Mouse (Mus musculus) gastrocnemius, adult 2 months (tissue): ENCODE data around the gene Btn1a1. TPM values are rescaled to one million over a fixed set of nuclear protein-coding genes. Genes with fewer than 3 reads are reported as not detected.

ENCODE experiments used
- DNase-seq: peaks from one replicate; pipeline ENCODE4 v3.0.0; 2022
- H3K27ac ChIP-seq: fragments of 200-600 bp; 2 replicates; pipeline ENCODE4 v1.8.1; 2022; ENCODE audit warnings: mild to moderate bottlenecking
- H3K4me3 ChIP-seq: fragments of 200-600 bp; 2 replicates; pipeline ENCODE4 v1.8.1; 2022; ENCODE audit warnings: mild to moderate bottlenecking, moderate library complexity
- CTCF ChIP-seq: fragments of 200-600 bp; IDR thresholded peaks from 2 replicates; pipeline ENCODE4 v1.8.1; 2022; ENCODE audit warnings: antibody characterized with exemption, mild to moderate bottlenecking, moderate library complexity
- intact Hi-C: fragments of 180-260 bp; cut with DNase I; formaldehyde crosslinking; loops from one replicate; pipeline ENCODE4 v1.15.1; 2025
- total RNA-seq, 2 experiments: library from RNA; stranded (reverse); gene quantifications; 2 replicates each; pipeline ENCODE4 v1.2.3; 2021

Gene Btn1a1
- total RNA-seq, 2 experiments from 2014 or later, result not detected

DNA sequence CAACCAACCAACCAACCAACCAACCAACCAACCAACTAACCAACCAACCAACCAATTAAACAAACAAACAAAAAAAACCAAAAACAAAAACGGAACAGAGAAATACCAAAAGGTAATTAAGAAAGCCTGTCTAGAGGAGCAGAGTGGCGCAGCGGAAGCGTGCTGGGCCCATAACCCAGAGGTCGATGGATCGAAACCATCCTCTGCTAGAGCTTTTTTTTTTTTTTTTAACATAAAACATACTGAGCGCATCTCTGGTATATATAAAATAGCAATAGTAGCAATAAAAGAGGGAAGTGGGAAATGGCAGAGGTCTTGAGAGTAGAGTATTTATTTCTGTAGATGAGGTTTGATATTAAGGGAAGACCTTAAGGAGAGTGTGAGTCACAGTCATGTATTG lies 34.2 kb upstream of the Btn1a1 start:
- Histone ChIP-seq H3K4me3 (no peak overlapping the region), H3K27ac (no peak overlapping the region)
- no peak for DNase-seq
- intact Hi-C loops, result no loop called here
- TF ChIP-seq CTCF, result no peak

DNA sequence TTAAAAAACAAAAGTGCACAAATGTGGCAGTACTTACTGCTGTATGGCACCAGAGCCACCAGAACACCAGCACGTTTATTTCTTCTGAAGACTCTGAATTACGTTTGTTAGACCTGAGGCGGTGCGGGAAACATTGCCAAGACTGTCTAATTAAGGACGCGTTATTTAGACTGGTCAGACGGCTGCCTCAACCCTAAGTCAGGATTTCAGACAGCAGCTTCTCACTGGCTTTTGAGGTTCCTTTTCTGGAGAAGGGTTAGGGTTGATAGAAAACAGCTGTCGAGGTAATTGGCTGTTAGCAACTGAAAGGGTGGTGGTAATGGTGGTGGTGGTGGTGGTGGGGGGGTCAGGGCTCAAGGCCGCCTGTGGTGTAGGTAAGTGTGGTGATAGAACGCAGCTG lies 33.0 kb upstream of the Btn1a1 start:
- no peak for DNase-seq
- no peak for TF ChIP-seq CTCF
- Histone ChIP-seq H3K27ac (no peak overlapping the region), H3K4me3 (peak overlapping the region; percentile 50)
- intact Hi-C loops, result no loop called here

DNA sequence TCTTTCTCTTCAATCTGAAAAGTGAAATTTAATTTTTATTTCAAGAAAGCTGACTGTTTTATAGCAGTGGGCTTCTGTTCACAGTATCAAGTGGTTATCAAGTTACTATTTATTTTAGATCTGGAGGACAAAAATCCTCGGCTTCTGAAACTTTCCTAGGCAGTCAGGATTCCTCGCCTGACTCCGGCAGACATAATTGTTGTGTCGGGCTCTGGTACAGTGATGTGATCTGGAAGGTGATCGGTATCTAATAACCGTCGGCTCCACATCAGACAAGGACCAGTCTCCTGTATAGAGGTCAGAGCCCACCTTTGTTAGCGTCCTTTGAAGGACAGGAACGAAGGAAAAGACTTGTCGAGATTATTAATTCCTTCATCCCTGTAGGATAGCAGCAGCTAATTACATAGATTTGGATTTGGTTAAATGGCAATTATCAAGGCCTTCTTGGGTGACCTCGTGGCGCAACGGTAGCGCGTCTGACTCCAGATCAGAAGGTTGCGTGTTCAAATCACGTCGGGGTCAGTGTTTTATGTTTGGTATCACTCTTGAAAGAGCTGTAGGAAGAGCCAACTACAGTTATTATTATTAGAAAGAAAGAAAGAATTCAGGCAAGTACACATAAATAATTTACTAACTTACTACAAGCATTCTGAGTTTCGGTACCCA lies 32.1 kb upstream of the Btn1a1 start:
- H3K27ac ChIP-seq, result no peak overlapping the region
- intact Hi-C loops, result no loop called here
- TF ChIP-seq CTCF, result no peak
- peak overlapping the region; percentile 50 for H3K4me3 ChIP-seq
- DNase-seq, result no peak

DNA sequence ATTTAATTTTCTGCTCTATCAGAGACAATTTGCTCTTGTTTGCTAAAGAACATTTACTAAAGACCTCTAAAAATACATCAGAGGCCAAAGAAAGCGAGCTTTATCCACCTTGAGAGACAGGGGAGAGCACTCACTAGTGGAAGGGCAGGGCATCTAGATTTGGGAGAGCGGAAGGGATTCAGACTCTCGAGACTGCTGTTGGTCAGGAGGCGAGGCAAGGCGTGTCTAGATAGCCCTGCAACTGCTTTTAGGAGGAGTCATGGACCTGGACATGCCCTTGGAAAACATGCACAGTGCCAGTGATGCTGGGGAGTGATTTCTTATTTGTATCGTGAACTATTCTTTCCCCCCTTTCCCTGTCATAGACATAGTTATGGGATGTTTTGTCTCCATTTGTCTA lies 29.8 kb upstream of the Btn1a1 start:
- no peak for TF ChIP-seq CTCF
- intact Hi-C loops, result no loop called here
- Histone ChIP-seq H3K4me3 (no peak overlapping the region), H3K27ac (no peak overlapping the region)
- DNase-seq, result no peak

DNA sequence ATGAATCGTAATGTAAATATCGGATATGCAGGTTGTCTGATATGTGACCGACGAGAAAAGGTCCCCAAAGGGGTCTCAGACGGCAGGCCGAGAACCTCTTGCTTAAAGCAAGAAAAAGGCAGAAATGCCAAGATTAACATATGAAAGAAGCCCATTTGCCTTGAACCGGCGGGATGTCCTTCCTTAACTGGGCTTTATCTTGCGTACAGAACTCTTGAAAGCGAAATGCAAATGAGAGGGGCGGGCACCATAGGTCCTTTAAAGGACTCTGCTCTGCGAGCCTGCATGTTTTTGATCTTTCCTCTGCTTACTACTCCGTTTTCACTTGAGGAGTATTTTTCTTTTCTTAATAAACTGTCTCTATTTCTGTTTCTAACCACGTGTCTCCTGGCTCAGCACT lies 26.3 kb upstream of the Btn1a1 start:
- no peak for DNase-seq
- intact Hi-C loops, result no loop called here
- Histone ChIP-seq H3K27ac (no peak overlapping the region), H3K4me3 (peak overlapping the region; percentile 31)
- TF ChIP-seq CTCF, result no peak

DNA sequence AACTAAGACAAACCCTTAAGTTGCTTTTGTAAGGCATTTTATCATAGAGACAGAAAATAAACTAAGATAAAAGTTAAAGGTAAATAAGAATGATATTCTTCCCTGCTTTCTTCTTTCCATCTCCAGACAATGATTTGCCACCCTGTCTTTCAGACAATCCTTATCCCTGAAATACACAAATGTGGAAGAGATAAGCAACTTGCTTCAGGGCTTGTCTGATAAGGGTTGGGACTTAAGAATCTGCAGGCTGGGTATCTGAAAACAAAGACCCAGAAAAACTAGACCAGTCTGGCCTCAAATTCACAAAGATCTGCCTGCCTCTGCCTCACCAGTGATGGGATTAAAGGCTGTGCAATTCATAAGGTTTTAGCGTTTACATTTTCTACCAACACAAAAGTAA lies 25.6 kb upstream of the Btn1a1 start:
- intact Hi-C loops, result no loop called here
- no peak overlapping the region for H3K27ac ChIP-seq
- no peak for DNase-seq
- no peak overlapping the region for H3K4me3 ChIP-seq
- no peak for TF ChIP-seq CTCF

DNA sequence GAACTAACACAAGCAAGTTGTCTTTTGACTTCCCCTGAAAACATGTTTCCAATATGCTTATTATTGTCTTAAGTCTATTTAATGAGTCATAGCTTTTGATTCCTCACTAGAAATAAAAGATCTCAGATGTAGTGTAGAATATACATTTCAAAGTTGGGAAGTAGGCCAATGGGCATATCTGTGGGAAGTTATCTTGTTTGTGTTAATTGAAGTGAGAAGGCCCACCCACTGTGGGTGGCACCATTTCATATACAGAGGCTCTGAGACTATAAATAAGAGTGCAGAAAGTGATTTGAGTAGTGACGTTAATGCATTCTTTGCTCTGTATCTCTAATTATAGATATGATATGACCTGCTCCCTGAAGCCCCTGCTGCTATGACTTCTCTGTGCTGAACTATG lies 25.2 kb upstream of the Btn1a1 start:
- Histone ChIP-seq H3K4me3 (no peak overlapping the region), H3K27ac (no peak overlapping the region)
- no peak for DNase-seq
- intact Hi-C loops, result no loop called here
- no peak for TF ChIP-seq CTCF

DNA sequence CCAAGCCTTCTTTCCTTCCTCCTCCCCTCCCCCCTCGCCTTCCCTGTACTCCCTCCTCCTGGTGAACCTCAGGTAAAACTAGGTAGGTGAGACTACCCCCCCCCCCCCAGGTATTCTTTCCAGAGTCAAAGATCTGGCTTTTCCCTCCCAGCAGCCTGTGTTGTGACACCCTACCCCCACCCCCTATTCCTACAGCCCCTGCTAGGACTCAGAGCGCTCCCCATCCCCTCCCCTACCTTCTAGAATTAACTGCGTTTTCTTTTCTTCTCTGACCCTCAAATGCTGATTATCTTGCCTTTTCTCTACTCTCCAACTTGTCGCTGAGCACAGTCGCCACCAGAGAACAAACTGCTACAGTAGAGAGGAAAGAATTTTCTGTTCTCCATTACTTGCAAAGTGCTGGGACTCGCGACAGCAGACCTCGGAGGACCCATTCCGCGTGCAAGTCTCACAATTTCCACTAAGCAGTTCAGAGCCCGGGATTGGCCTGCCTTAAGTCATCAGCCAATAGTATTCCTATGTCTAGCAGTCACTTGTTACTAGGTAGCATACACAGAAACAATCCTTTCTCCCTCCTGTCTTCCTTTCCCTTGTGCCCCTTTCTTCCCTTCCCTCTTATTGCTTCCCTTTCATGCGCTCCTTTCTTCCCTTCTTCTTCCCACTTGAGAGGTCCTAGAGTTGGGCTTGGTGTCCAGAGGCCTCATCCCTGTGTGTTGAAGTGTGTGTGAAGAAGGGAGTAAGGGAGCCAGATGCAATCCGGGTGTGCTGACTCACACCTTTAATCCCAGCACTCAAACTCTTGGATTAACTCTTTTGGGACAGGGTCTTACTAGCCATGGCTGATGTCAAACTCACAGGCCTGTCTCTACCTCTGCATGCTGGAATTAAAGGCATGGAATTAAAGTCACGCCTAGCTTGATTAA lies 23.0 kb upstream of the Btn1a1 start, which contains the start of gene Btn2a2:
Gene Btn2a2, minus strand, starts transcription at position 458 of the 923 bp plus-strand sequence.
- intact Hi-C loops, result no loop called here

DNA sequence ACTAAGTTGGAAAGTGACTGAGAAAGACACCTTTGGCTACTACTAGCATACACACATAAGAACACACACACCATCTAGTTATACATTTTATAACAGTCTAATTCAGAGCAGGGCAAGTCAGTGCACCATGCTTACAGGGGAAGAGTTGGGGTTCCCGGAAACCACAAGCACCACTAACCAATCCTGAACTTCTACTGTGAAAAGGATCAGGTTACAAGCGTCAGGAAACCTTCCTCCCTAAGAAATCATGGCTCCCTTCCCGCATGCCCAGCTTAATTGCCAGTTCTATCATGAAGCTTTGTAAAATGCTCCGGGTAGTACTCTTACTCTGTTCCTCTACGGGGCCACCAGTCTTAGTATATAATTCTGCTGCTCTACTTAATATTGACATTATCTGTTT lies 19.6 kb upstream of the Btn1a1 start:
- no peak overlapping the region for H3K27ac ChIP-seq
- H3K4me3 ChIP-seq, result no peak overlapping the region
- no peak for TF ChIP-seq CTCF
- DNase-seq, result no peak
- intact Hi-C loops, result no loop called here

More for the DNA sequence above, 23.0 kb upstream of the Btn1a1 start, which contains the start of gene Btn2a2:
- TF ChIP-seq CTCF, result no peak
- peak within 1 kb of the TSS; percentile 63 for H3K4me3 ChIP-seq
- H3K27ac ChIP-seq, result no peak within 1 kb of the TSS
- peak; percentile 52 for DNase-seq

DNA sequence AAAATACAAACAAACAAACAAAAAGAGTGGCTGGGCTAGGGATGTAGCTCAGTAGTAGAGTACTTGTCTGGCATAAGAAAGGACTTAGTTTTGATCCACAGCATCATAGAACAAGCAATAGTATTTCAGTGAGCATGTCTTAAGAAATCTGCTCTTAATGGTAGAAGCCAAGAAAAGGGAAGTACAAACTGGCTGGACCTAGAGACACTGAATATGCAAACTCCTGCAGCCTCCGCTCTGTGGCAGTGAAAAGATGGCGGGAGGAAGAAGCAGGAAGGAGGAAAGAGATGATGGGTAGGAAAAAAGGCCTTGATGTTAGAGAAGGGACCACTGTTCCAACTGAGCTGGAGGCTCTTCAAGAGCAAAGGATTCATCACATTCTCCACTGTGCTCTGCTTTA lies 17.5 kb upstream of the Btn1a1 start:
- no peak for DNase-seq
- Histone ChIP-seq H3K27ac (no peak overlapping the region), H3K4me3 (no peak overlapping the region)
- intact Hi-C loops, result no loop called here
- TF ChIP-seq CTCF, result no peak

DNA sequence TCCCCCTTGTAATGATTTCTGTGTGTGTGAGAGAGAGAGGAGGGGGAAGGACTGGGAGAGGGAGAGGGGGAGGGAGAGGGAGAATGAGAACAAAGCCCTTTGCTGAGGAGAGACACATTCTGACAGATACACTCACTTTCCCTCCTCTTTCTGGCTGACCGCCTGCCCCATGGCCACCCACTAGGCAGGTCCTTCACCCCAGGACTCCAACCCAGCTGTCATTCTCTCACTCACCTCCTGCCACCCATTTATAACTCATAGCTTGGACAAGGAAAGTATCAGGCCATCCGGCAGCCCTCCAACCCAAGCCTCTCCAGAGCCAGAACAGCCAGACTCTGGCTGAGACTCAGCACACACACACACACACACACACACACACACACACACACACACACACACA lies 10.0 kb upstream of the Btn1a1 start:
- DNase-seq, result peak; percentile 26
- intact Hi-C loops, result no loop called here
- no peak overlapping the region for H3K27ac ChIP-seq
- no peak for TF ChIP-seq CTCF
- H3K4me3 ChIP-seq, result no peak overlapping the region

DNA sequence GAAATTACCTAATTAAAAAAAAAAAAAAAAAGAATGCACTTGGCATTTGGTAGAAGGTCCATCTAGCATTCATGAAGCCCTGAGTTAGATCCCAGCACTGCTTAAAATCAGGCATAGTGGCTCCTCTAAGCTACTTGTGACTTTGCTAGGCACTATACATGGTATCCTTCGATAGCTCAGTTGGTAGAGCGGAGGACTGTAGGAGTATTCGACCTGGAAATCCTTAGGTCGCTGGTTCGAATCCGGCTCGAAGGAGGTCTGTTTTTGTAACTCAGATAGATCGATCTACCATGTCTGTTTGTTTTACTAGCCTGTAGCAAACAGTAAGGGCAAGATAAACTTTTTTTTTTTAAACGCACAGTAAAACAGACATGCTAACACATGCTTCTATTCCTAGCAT lies 1.2 kb upstream of the Btn1a1 start:
- Histone ChIP-seq H3K4me3 (no peak overlapping the region), H3K27ac (no peak overlapping the region)
- peak; percentile 47 for DNase-seq
- TF ChIP-seq CTCF, result no peak
- intact Hi-C loops, result no loop called here

DNA sequence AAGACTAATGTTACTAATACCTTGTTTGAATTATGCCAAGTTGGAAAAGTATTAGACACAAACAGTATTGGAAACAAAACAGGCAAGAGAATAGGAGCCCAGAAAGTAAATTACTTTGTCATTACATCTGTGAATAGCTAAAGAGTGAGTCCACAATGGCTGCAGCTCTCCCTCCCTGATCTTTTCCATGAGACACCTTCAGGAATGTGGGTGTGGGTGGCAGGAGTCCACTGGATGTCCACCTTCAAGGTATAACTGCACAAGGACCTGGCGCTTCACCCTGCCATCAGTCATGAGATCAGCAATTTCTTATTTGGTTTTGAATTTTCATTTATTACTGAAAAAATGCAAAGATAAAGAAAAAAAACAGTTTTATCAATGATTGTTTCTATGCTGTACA lies 605 bp upstream of the Btn1a1 start:
- intact Hi-C loops, result no loop called here
- no peak for DNase-seq
- Histone ChIP-seq H3K4me3 (no peak overlapping the region), H3K27ac (no peak overlapping the region)
- TF ChIP-seq CTCF, result no peak
